Mouse (Mus musculus): ENCODE results near the gene Ptpn21. TPM values are rescaled to one million over a fixed set of nuclear protein-coding genes. Genes with fewer than 3 reads are reported as not detected.

The Ptpn21 gene
- polyA plus RNA-seq, 1 experiment from 2014 or later: 5.7 TPM

DNA sequence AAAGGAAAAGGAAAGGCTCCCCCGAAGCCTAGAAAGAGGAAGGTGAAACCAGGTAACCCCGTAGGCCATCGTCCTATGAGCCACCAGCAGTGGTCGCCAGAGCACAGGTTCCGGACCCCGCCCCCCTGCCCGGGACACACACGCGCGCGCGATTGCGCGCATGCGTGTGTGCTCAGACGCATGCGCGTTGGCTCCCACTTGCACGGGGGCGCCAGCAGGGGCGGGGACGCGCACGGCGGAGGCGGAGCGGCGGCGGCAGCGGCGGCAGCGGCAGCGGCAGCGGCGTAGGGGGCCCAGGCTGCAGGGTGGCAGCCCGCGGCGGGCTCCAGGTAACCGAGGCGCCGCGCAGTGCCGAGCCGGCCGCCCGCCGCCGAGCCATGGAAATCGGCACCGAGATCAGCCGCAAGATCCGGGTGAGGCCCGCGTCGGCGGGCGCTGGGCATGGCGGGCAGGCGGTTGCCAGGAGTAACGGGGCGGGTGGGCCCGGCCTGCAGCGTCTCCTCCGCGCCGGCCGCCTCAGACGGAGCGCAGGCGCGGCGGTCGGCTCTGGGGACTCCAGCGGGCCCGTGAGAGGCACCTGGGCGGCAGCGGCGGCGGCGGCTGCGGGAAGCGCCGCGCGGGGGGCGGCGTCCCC lies 9.7 kb upstream of the Ptpn21 start, which contains the start of gene Zc3h14:
Gene Zc3h14 (plus strand): TSS at position 219 of the 634 bp plus-strand sequence.
- H3K4me1 ChIP-seq (replicated peaks; ENCODE audit: control insufficient read depth, insufficient read depth, low read length): peaks cover 11% of the 10 kb centered on the region
- ATAC-seq (replicated peaks; ENCODE audit: low FRiP score) (peak; percentile 89), DNase-seq (ENCODE audit: low spot score) (peak; percentile 93)
- H3K9ac ChIP-seq (ENCODE audit: low read depth, low read length): peak within 1 kb of the TSS; percentile 87
- H3K36me3 ChIP-seq (ENCODE audit: control insufficient read depth, insufficient read depth, low read length): no peaks in the 10 kb centered on the region
- no peaks in the 10 kb centered on the region for H3K27me3 ChIP-seq (replicated peaks; ENCODE audit: control insufficient read depth, insufficient read depth, low read length)
- peak within 1 kb of the TSS; percentile 91 for H3K4me3 ChIP-seq (ENCODE audit: low read depth, low read length)
- no peaks in the 10 kb centered on the region for H3K9me3 ChIP-seq (ENCODE audit: control insufficient read depth, low read length)
- peak within 1 kb of the TSS; percentile 88 for H3K27ac ChIP-seq (ENCODE audit: low read depth, low read length)
- H3K4me2 ChIP-seq: peak within 1 kb of the TSS; percentile 79
- under 1% methylated on average over 85 of the region's 87 CpGs for WGBS

- no peaks in the 10 kb centered on the region for H3K27me3 ChIP-seq (replicated peaks; ENCODE audit: control insufficient read depth, insufficient read depth, low read length)
- H3K4me3 ChIP-seq (ENCODE audit: low read depth, low read length): no peak overlapping the region
- peaks cover 11% of the 10 kb centered on the region for H3K4me1 ChIP-seq (replicated peaks; ENCODE audit: control insufficient read depth, insufficient read depth, low read length)
- no peak overlapping the region for H3K27ac ChIP-seq (ENCODE audit: low read depth, low read length)
- no peaks in the 10 kb centered on the region for H3K9me3 ChIP-seq (ENCODE audit: control insufficient read depth, low read length)
- peak; percentile 61 for DNase-seq (ENCODE audit: low spot score)
- ATAC-seq (replicated peaks; ENCODE audit: low FRiP score): peak; percentile 78
- H3K36me3 ChIP-seq (ENCODE audit: control insufficient read depth, insufficient read depth, low read length): no peaks in the 10 kb centered on the region
- H3K9ac ChIP-seq (ENCODE audit: low read depth, low read length): no peak overlapping the region
- 12% methylated on average over 2 of the region's 2 CpGs for WGBS
- peak overlapping the region; percentile 38 for H3K4me2 ChIP-seq
Measured at GRCm38 (mm10) chr12:98746131-98746530, 8.9 kb upstream of the Ptpn21 start.

DNA sequence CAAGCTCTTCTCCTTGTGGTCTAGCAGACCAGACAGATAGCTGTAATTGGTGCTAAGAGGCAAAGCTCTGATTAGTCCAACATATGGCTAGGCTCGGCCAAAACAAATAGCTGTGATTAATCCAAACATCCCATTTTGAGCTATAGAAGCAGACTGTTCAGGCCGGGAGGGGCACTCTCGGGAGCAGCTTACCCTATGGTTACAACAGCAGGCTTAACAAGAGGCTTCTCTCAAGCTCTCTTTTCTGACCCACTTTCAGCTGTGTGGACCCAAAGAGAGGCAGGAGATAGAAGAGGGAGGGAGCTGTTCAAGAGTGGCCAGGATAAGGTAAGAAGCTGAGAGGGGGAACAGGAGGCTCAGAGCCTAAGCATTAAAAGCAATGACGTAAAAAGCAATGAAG lies 8.4 kb upstream of the Ptpn21 start:
- Histone ChIP-seq H3K9ac (ENCODE audit: low read depth, low read length) (no peak overlapping the region), H3K9me3 (ENCODE audit: control insufficient read depth, low read length) (no peaks in the 10 kb centered on the region), H3K4me1 (replicated peaks; ENCODE audit: control insufficient read depth, insufficient read depth, low read length) (peaks cover 11% of the 10 kb centered on the region), H3K36me3 (ENCODE audit: control insufficient read depth, insufficient read depth, low read length) (no peaks in the 10 kb centered on the region), H3K27ac (ENCODE audit: low read depth, low read length) (no peak overlapping the region), H3K4me2 (no peak overlapping the region), H3K27me3 (replicated peaks; ENCODE audit: control insufficient read depth, insufficient read depth, low read length) (no peaks in the 10 kb centered on the region), H3K4me3 (ENCODE audit: low read depth, low read length) (no peak overlapping the region)
- 67% methylated on average over 4 of the region's 4 CpGs for WGBS
- no peak for DNase-seq (ENCODE audit: low spot score)
- ATAC-seq (replicated peaks; ENCODE audit: low FRiP score): no peak

- H3K4me1 ChIP-seq (replicated peaks; ENCODE audit: control insufficient read depth, insufficient read depth, low read length): no peaks in the 10 kb centered on the region; the same call in 1 of the 2 replicates
- H3K9ac ChIP-seq (ENCODE audit: low read depth, low read length): no peak overlapping the region
- DNase-seq (ENCODE audit: low spot score): no peak
- WGBS: 61% methylated on average over 1 of the region's 3 CpGs
- no peak overlapping the region for H3K4me2 ChIP-seq
- H3K9me3 ChIP-seq (ENCODE audit: control insufficient read depth, low read length): no peaks in the 10 kb centered on the region
- no peak for ATAC-seq (replicated peaks; ENCODE audit: low FRiP score)
- peaks cover 26% of the 10 kb centered on the region for H3K27me3 ChIP-seq (replicated peaks; ENCODE audit: control insufficient read depth, insufficient read depth, low read length)
- no peak overlapping the region for H3K4me3 ChIP-seq (ENCODE audit: low read depth, low read length)
- no peak overlapping the region for H3K27ac ChIP-seq (ENCODE audit: low read depth, low read length)
- no peaks in the 10 kb centered on the region for H3K36me3 ChIP-seq (ENCODE audit: control insufficient read depth, insufficient read depth, low read length)
Measured at GRCm38 (mm10) chr12:98741011-98741501, 3.9 kb upstream of the Ptpn21 start.

DNA sequence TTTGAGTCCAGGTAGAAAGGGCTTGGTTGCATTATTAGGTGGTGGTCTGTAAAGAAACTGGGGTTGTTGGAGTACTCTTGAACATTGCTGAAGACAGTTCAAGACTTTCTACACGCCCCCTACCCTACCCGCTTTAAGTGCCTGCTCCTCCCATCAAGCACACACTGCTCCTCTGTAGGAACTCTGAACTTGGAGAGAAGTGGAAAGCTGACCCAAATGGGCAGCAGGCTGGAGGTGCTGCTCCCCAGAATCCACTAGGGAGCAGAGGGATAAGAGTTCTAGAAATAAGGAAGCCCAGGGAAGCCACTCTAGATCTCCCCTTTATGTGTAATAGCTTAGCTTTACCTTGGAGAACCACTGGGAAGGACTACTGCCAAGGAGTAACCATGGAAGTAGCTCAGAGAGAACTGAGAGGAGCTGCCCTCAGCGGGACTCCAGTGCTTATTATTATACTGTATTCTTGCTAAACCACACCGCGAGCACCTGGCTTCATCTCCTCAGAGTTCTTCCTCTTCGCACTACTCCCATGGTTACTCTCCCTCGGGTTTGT lies 671 bp upstream of the Ptpn21 start:
- Histone ChIP-seq H3K27ac (ENCODE audit: low read depth, low read length) (no peak overlapping the region), H3K4me3 (ENCODE audit: low read depth, low read length) (peak overlapping the region; percentile 72), H3K9me3 (ENCODE audit: control insufficient read depth, low read length) (no peaks in the 10 kb centered on the region), H3K4me1 (replicated peaks; ENCODE audit: control insufficient read depth, insufficient read depth, low read length) (peaks cover 8% of the 10 kb centered on the region), H3K36me3 (ENCODE audit: control insufficient read depth, insufficient read depth, low read length) (no peaks in the 10 kb centered on the region), H3K4me2 (peak overlapping the region; percentile 87), H3K9ac (ENCODE audit: low read depth, low read length) (peak overlapping the region; percentile 70), H3K27me3 (replicated peaks; ENCODE audit: control insufficient read depth, insufficient read depth, low read length) (peaks cover 29% of the 10 kb centered on the region)
- WGBS: 11% methylated on average over 7 of the region's 7 CpGs
- ATAC-seq (replicated peaks; ENCODE audit: low FRiP score) (no peak), DNase-seq (ENCODE audit: low spot score) (no peak)

DNA sequence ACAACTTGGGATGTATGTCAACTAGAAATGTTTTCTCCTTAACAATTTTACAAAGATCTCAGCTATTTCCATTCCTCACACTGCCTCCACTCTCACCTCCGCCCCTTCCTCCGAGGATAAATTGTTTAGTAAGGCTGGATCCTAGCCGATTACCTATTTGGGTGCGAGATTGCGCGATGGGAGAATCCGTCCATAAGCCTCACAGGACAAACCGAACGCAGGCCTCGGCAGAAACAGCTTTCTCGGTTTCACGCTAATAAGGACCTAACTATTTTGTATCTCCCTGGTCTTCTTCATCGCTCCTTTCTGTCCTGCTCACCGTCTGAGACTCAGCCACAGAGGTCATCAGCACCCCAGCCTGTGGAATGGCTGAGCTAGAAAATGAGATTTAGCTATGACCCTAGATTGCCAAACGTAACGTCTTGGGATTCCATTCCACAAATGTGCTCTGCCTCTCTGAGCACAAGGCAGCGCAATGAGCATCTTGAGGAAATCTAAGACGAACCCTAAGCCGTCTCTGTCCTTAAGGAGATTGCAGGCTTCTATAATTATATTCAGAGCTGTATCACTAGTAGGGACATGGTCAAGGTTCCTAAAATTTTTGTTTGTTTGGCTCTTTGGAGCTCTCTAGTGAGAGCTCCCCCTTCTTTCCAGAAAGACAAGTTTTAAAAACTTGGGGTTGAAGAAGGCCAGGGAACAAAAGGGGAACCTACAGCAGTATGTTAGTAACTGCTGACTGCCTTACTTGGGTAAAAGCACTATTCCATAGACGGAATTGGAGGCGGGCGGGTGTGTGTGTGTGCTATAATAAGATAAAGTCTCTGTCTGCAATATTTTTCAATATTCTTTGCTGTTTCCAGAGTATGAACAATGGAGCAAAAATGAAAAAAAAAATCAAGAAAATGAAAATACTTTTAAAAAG lies 2.1 kb downstream of the Ptpn21 start:
- WGBS: 16% methylated on average over 22 of the region's 22 CpGs

DNA sequence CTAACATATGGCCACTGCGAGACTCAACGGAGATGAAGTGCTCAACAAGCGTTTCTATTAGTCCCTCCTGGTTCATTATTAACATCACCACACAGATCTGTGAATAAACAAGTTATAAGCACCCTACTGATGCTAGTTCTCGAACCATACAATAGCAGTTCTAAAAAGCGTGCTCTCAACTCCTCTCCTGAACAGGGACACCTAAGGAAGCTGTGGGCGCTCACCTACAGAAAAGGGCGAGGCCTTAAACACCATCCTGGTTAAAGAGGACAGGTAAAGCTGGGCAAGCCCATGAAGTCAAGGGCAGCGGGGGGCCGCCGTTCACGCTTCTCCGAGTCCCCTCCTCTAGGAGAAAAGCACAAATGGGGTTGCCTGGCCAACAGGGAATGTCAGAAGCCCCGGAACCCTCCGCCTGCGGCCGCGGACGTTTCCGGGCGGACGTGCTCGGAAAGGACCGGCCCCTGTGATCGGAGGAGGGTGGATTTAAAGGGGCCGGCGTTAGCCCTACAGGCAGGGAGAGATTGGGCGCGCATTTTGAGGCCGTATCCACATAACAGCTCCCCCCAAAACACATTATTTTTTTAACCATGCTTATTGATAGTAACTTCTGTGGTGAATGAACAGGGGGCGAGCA lies 2.8 kb downstream of the Ptpn21 start:
- Histone ChIP-seq H3K9ac (ENCODE audit: low read depth, low read length) (peak overlapping the region; percentile 76), H3K27ac (ENCODE audit: low read depth, low read length) (peak overlapping the region; percentile 66), H3K9me3 (ENCODE audit: control insufficient read depth, low read length) (no peaks in the 10 kb centered on the region), H3K4me2 (peak overlapping the region; percentile 81), H3K4me3 (ENCODE audit: low read depth, low read length) (peak overlapping the region; percentile 68), H3K4me1 (replicated peaks; ENCODE audit: control insufficient read depth, insufficient read depth, low read length) (peaks cover 8% of the 10 kb centered on the region), H3K27me3 (replicated peaks; ENCODE audit: control insufficient read depth, insufficient read depth, low read length) (peaks cover 29% of the 10 kb centered on the region), H3K36me3 (ENCODE audit: control insufficient read depth, insufficient read depth, low read length) (no peaks in the 10 kb centered on the region; the same call in 1 of the 2 replicates)
- WGBS: 1% methylated on average over 30 of the region's 30 CpGs
- DNase-seq (ENCODE audit: low spot score) (peak; percentile 87), ATAC-seq (replicated peaks; ENCODE audit: low FRiP score) (peak; percentile 89)

More for the DNA sequence above, 2.1 kb downstream of the Ptpn21 start:
- DNase-seq (ENCODE audit: low spot score) (no peak), ATAC-seq (replicated peaks; ENCODE audit: low FRiP score) (peak; percentile 9; the same call in 1 of the 2 replicates)
- H3K9ac ChIP-seq (ENCODE audit: low read depth, low read length): peak overlapping the region; percentile 76; the same call in 1 of the 2 replicates
- peaks cover 8% of the 10 kb centered on the region for H3K4me1 ChIP-seq (replicated peaks; ENCODE audit: control insufficient read depth, insufficient read depth, low read length)
- no peaks in the 10 kb centered on the region; the same call in 1 of the 2 replicates for H3K36me3 ChIP-seq (ENCODE audit: control insufficient read depth, insufficient read depth, low read length)
- no peaks in the 10 kb centered on the region for H3K9me3 ChIP-seq (ENCODE audit: control insufficient read depth, low read length)
- peak overlapping the region; percentile 81 for H3K4me2 ChIP-seq
- H3K4me3 ChIP-seq (ENCODE audit: low read depth, low read length): peak overlapping the region; percentile 68
- peak overlapping the region; percentile 25; the same call in 1 of the 2 replicates for H3K27ac ChIP-seq (ENCODE audit: low read depth, low read length)
- H3K27me3 ChIP-seq (replicated peaks; ENCODE audit: control insufficient read depth, insufficient read depth, low read length): peaks cover 29% of the 10 kb centered on the region

- H3K9ac ChIP-seq (ENCODE audit: low read depth, low read length): peak overlapping the region; percentile 76
- no peaks in the 10 kb centered on the region; the same call in 1 of the 2 replicates for H3K36me3 ChIP-seq (ENCODE audit: control insufficient read depth, insufficient read depth, low read length)
- no peak for DNase-seq (ENCODE audit: low spot score)
- H3K4me1 ChIP-seq (replicated peaks; ENCODE audit: control insufficient read depth, insufficient read depth, low read length): peaks cover 8% of the 10 kb centered on the region
- peak overlapping the region; percentile 66 for H3K27ac ChIP-seq (ENCODE audit: low read depth, low read length)
- H3K9me3 ChIP-seq (ENCODE audit: control insufficient read depth, low read length): no peaks in the 10 kb centered on the region
- 12% methylated on average over 12 of the region's 12 CpGs for WGBS
- peak; percentile 62 for ATAC-seq (replicated peaks; ENCODE audit: low FRiP score)
- H3K27me3 ChIP-seq (replicated peaks; ENCODE audit: control insufficient read depth, insufficient read depth, low read length): peaks cover 24% of the 10 kb centered on the region
- H3K4me3 ChIP-seq (ENCODE audit: low read depth, low read length): peak overlapping the region; percentile 68
- H3K4me2 ChIP-seq: peak overlapping the region; percentile 81
Measured at GRCm38 (mm10) chr12:98733776-98734175, 3.4 kb downstream of the Ptpn21 start.

All from liver, embryonic 11.5 days (tissue).